Mouse (Mus musculus): ENCODE measurements around the gene Ror2.

- TF ChIP-seq CTCF (conservative IDR thresholded peaks at IDR 0.05; ENCODE audit: low read length) = no peak
- TF ChIP-seq POU5F1 (IDR thresholded peaks at IDR 0.05; ENCODE audit: borderline replicate concordance, low read length) = no peak
Measured at GRCm38 (mm10) chr13:53110249-53110578, 175.7 kb downstream of the Ror2 start.

Data from E14TG2a.4 (cell line).